Mouse (Mus musculus) forebrain, embryonic 12.5 days (tissue): ENCODE results near the gene Abcd2. TPM values are rescaled to one million over a fixed set of nuclear protein-coding genes. Genes with fewer than 3 reads are reported as not detected.

Source experiments
- ATAC-seq: fragments of 200-750 bp; cut with Nextera tagmentation; 2 replicates; pipeline ENCODE4 v1.8.0; 2017; ENCODE audit warnings: moderate TSS enrichment; ENCODE audit not compliant: low FRiP score
- H3K27ac ChIP-seq: fragments of 300-500 bp; sonication (generic); 2 replicates; pipeline ENCODE4 v1.5.1; 2016; ENCODE audit warnings: mild to moderate bottlenecking
- H3K27me3 ChIP-seq: fragments of 300-500 bp; sonication (generic); 2 replicates; pipeline ENCODE4 v1.6.1; 2016; ENCODE audit warnings: mild to moderate bottlenecking
- H3K36me3 ChIP-seq: fragments of 300-500 bp; sonication (generic); replicated peaks from 2 replicates; pipeline ENCODE4 v1.6.1; 2016; ENCODE audit warnings: mild to moderate bottlenecking
- H3K4me1 ChIP-seq: fragments of 300-500 bp; sonication (generic); 2 replicates; pipeline ENCODE4 v1.6.1; 2016
- H3K4me2 ChIP-seq: fragments of 300-500 bp; sonication (generic); 2 replicates; pipeline ENCODE4 v1.6.1; 2016; ENCODE audit warnings: mild to moderate bottlenecking, moderate library complexity
- H3K4me3 ChIP-seq: fragments of 300-500 bp; sonication (generic); replicated peaks from 2 replicates; pipeline ENCODE4 v1.5.1; 2016; ENCODE audit warnings: mild to moderate bottlenecking
- H3K9ac ChIP-seq: fragments of 300-500 bp; sonication (generic); 2 replicates; pipeline ENCODE4 v1.6.1; 2016; ENCODE audit warnings: mild to moderate bottlenecking
- H3K9me3 ChIP-seq: fragments of 300-500 bp; sonication (generic); 2 replicates; pipeline ENCODE4 v1.6.1; 2016
- WGBS: fragments of 180-500 bp; shearing (Covaris S2); methylation state at CpG from one replicate; pipeline ENCODE4 v1.1.7; 2016; 5-methylcytosine and 5-hydroxymethylcytosine counted together
- polyA plus RNA-seq: library from polyadenylated mRNA; unstranded; fragments of >200 nt; fragmentation: Nextera tagmentation; extraction: Ambion mirVana; gene quantifications from 2 replicates; pipeline ENCODE4 v1.2.1, GENCODE M21; 2016

Gene Abcd2
- polyA plus RNA-seq, 1 experiment from 2014 or later, result 28.7 TPM

- peak; percentile 33; the same call in 1 of the 2 replicates for ATAC-seq
- H3K36me3 ChIP-seq, result peaks cover 8% of the 10 kb centered on the region; the same call in 1 of the 2 replicates
- H3K9me3 ChIP-seq, result no peaks in the 10 kb centered on the region
- no peaks in the 10 kb centered on the region for H3K27me3 ChIP-seq
- H3K4me1 ChIP-seq, result peaks cover 13% of the 10 kb centered on the region
- H3K9ac ChIP-seq, result no peak overlapping the region
- no peak overlapping the region for H3K4me3 ChIP-seq
- H3K4me2 ChIP-seq, result no peak overlapping the region
- WGBS, result 56% methylated on average over 15 of the region's 15 CpGs
- peak overlapping the region; percentile 63 for H3K27ac ChIP-seq
These were observed 11.5 kb downstream of the Abcd2 start for GRCm38 (mm10) chr15:91179911-91180622.

GRCm38 (mm10) chr15:91178656-91179314 is 12.8 kb downstream of the Abcd2 start:
- Histone ChIP-seq H3K9me3 (no peaks in the 10 kb centered on the region), H3K9ac (no peak overlapping the region), H3K27me3 (no peaks in the 10 kb centered on the region), H3K4me2 (no peak overlapping the region), H3K36me3 (peaks cover 4% of the 10 kb centered on the region; the same call in 1 of the 2 replicates), H3K27ac (no peak overlapping the region), H3K4me3 (no peak overlapping the region), H3K4me1 (peaks cover 13% of the 10 kb centered on the region)
- no peak for ATAC-seq
- WGBS, result 85% methylated on average over 9 of the region's 9 CpGs

GRCm38 (mm10) chr15:91172193-91172592 is 19.4 kb downstream of the Abcd2 start:
- Histone ChIP-seq H3K4me2 (no peak overlapping the region), H3K4me3 (no peak overlapping the region), H3K27ac (no peak overlapping the region), H3K9me3 (no peaks in the 10 kb centered on the region), H3K9ac (no peak overlapping the region), H3K36me3 (peaks cover 7% of the 10 kb centered on the region; the same call in 1 of the 2 replicates), H3K27me3 (no peaks in the 10 kb centered on the region), H3K4me1 (peaks cover 6% of the 10 kb centered on the region; the same call in 1 of the 2 replicates)
- ATAC-seq, result no peak
- WGBS, result 63% methylated on average over 4 of the region's 4 CpGs

- no peaks in the 10 kb centered on the region for H3K27me3 ChIP-seq
- no peak overlapping the region for H3K4me3 ChIP-seq
- H3K4me2 ChIP-seq, result no peak overlapping the region
- WGBS, result 79% methylated on average over 4 of the region's 4 CpGs
- H3K4me1 ChIP-seq, result peaks cover 6% of the 10 kb centered on the region; the same call in 1 of the 2 replicates
- ATAC-seq, result peak; percentile 27; the same call in 1 of the 2 replicates
- H3K27ac ChIP-seq, result peak overlapping the region; percentile 73
- no peak overlapping the region for H3K9ac ChIP-seq
- peaks cover 3% of the 10 kb centered on the region; the same call in 1 of the 2 replicates for H3K36me3 ChIP-seq
- H3K9me3 ChIP-seq, result no peaks in the 10 kb centered on the region
These were observed 20.3 kb downstream of the Abcd2 start for GRCm38 (mm10) chr15:91171332-91171731.

GRCm38 (mm10) chr15:91170602-91171328 is 20.8 kb downstream of the Abcd2 start:
- Histone ChIP-seq H3K9ac (no peak overlapping the region), H3K4me2 (no peak overlapping the region), H3K36me3 (peaks cover 3% of the 10 kb centered on the region; the same call in 1 of the 2 replicates), H3K9me3 (no peaks in the 10 kb centered on the region), H3K4me1 (peaks cover 6% of the 10 kb centered on the region; the same call in 1 of the 2 replicates), H3K27ac (peak overlapping the region; percentile 73; the same call in 1 of the 2 replicates), H3K27me3 (no peaks in the 10 kb centered on the region), H3K4me3 (no peak overlapping the region)
- WGBS, result 68% methylated on average over 9 of the region's 9 CpGs
- peak; percentile 57; the same call in 1 of the 2 replicates for ATAC-seq

GRCm38 (mm10) chr15:91167850-91168562 is 23.6 kb downstream of the Abcd2 start:
- Histone ChIP-seq H3K4me3 (no peak overlapping the region), H3K36me3 (peaks cover 4% of the 10 kb centered on the region; the same call in 1 of the 2 replicates), H3K4me2 (no peak overlapping the region), H3K9me3 (no peaks in the 10 kb centered on the region), H3K27me3 (no peaks in the 10 kb centered on the region), H3K9ac (no peak overlapping the region), H3K27ac (no peak overlapping the region), H3K4me1 (peaks cover 10% of the 10 kb centered on the region)
- ATAC-seq, result no peak
- WGBS, result 92% methylated on average over 13 of the region's 13 CpGs

GRCm38 (mm10) chr15:91165021-91165420 is 26.6 kb downstream of the Abcd2 start:
- H3K4me2 ChIP-seq, result no peak overlapping the region
- H3K36me3 ChIP-seq, result peaks cover 13% of the 10 kb centered on the region
- peak; percentile 79; the same call in 1 of the 2 replicates for ATAC-seq
- 3% methylated on average over 5 of the region's 5 CpGs for WGBS
- H3K27me3 ChIP-seq, result no peaks in the 10 kb centered on the region
- H3K9me3 ChIP-seq, result no peaks in the 10 kb centered on the region
- H3K27ac ChIP-seq, result no peak overlapping the region
- no peak overlapping the region for H3K4me3 ChIP-seq
- no peak overlapping the region for H3K9ac ChIP-seq
- peaks cover 4% of the 10 kb centered on the region; the same call in 1 of the 2 replicates for H3K4me1 ChIP-seq

GRCm38 (mm10) chr15:91163454-91163853 is 28.1 kb downstream of the Abcd2 start:
- H3K9ac ChIP-seq, result no peak overlapping the region
- peaks cover 4% of the 10 kb centered on the region; the same call in 1 of the 2 replicates for H3K4me1 ChIP-seq
- no peaks in the 10 kb centered on the region for H3K27me3 ChIP-seq
- ATAC-seq, result no peak
- H3K4me2 ChIP-seq, result no peak overlapping the region
- WGBS, result 85% methylated on average over 2 of the region's 2 CpGs
- no peaks in the 10 kb centered on the region for H3K9me3 ChIP-seq
- no peak overlapping the region for H3K27ac ChIP-seq
- no peak overlapping the region for H3K4me3 ChIP-seq
- peaks cover 19% of the 10 kb centered on the region for H3K36me3 ChIP-seq

GRCm38 (mm10) chr15:91161153-91161552 is 30.4 kb downstream of the Abcd2 start:
- peaks cover 4% of the 10 kb centered on the region; the same call in 1 of the 2 replicates for H3K4me1 ChIP-seq
- H3K4me3 ChIP-seq, result no peak overlapping the region
- H3K27ac ChIP-seq, result no peak overlapping the region
- peaks cover 35% of the 10 kb centered on the region for H3K36me3 ChIP-seq
- ATAC-seq, result no peak
- 92% methylated on average over 5 of the region's 5 CpGs for WGBS
- no peak overlapping the region for H3K9ac ChIP-seq
- no peaks in the 10 kb centered on the region for H3K27me3 ChIP-seq
- peaks cover 1% of the 10 kb centered on the region; the same call in 1 of the 2 replicates for H3K9me3 ChIP-seq
- H3K4me2 ChIP-seq, result no peak overlapping the region

GRCm38 (mm10) chr15:91153311-91153710 is 38.3 kb downstream of the Abcd2 start:
- no peak overlapping the region for H3K4me3 ChIP-seq
- H3K27ac ChIP-seq, result no peak overlapping the region
- H3K27me3 ChIP-seq, result no peaks in the 10 kb centered on the region
- no peaks in the 10 kb centered on the region for H3K4me1 ChIP-seq
- H3K36me3 ChIP-seq, result peaks cover 51% of the 10 kb centered on the region
- 80% methylated on average over 3 of the region's 3 CpGs for WGBS
- ATAC-seq, result no peak
- no peak overlapping the region for H3K9ac ChIP-seq
- H3K9me3 ChIP-seq, result peaks cover 11% of the 10 kb centered on the region
- H3K4me2 ChIP-seq, result no peak overlapping the region

GRCm38 (mm10) chr15:91152592-91152991 is 39.0 kb downstream of the Abcd2 start:
- ATAC-seq, result no peak
- Histone ChIP-seq H3K27me3 (no peaks in the 10 kb centered on the region), H3K4me1 (no peaks in the 10 kb centered on the region), H3K36me3 (peaks cover 56% of the 10 kb centered on the region), H3K27ac (no peak overlapping the region), H3K9ac (no peak overlapping the region), H3K9me3 (peaks cover 12% of the 10 kb centered on the region), H3K4me2 (no peak overlapping the region), H3K4me3 (no peak overlapping the region)
- 81% methylated on average over 1 of the region's 1 CpGs for WGBS
